Mouse (Mus musculus) lung, embryonic 14.5 days (tissue): Measurements from ENCODE around the gene Gzmk. TPM values are rescaled to one million over a fixed set of nuclear protein-coding genes. Genes with fewer than 3 reads are reported as not detected.
"Not testable (repeated sequence)": the region's sequence is repeated elsewhere in the genome, so short reads cannot be mapped to it uniquely, and the experiment has no call there.

Experiments
- ATAC-seq: fragments of 200-750 bp; cut with Nextera tagmentation; 2 replicates; pipeline ENCODE4 v1.8.0; 2017; ENCODE audit warnings: mild to moderate bottlenecking, moderate TSS enrichment, moderate library complexity; ENCODE audit not compliant: insufficient read depth
- DNase-seq: peaks from one replicate; pipeline ENCODE4 v3.0.0-alpha.2; 2015
- H3K27ac ChIP-seq: fragments of 300-500 bp; sonication (generic); 2 replicates; pipeline ENCODE4 v1.5.1; 2014; ENCODE audit warnings: low read depth, mild to moderate bottlenecking, moderate library complexity
- H3K27me3 ChIP-seq: fragments of 300-500 bp; sonication (generic); 2 replicates; pipeline ENCODE4 v1.6.1; 2014; ENCODE audit warnings: low read length, control low read depth; ENCODE audit not compliant: insufficient read depth
- H3K36me3 ChIP-seq: fragments of 300-500 bp; sonication (generic); 2 replicates; pipeline ENCODE4 v1.6.1; 2014; ENCODE audit warnings: control low read depth; ENCODE audit not compliant: insufficient read depth
- H3K4me1 ChIP-seq: fragments of 300-500 bp; sonication (generic); 2 replicates; pipeline ENCODE4 v1.6.1; 2014; ENCODE audit warnings: antibody characterized with exemption, control low read depth; ENCODE audit not compliant: insufficient read depth
- H3K4me2 ChIP-seq: fragments of 300-500 bp; sonication (generic); 2 replicates; pipeline ENCODE4 v1.6.1; 2014; ENCODE audit warnings: mild to moderate bottlenecking
- H3K4me3 ChIP-seq: fragments of 300-500 bp; sonication (generic); 2 replicates; pipeline ENCODE4 v1.5.1; 2014; ENCODE audit warnings: low read depth, low read length
- H3K9ac ChIP-seq: fragments of 300-500 bp; sonication (generic); 2 replicates; pipeline ENCODE4 v1.6.1; 2014
- H3K9me3 ChIP-seq: fragments of 300-500 bp; sonication (generic); 2 replicates; pipeline ENCODE4 v1.6.1; 2016; ENCODE audit warnings: low read depth, low read length, control low read depth
- CTCF ChIP-seq: IDR thresholded peaks from 2 replicates; pipeline ENCODE4 v1.5.1; 2016; ENCODE audit warnings: antibody characterized with exemption, low read depth
- WGBS: fragments of 180-500 bp; shearing (Covaris S2); extraction: QIAGEN DNeasy Blood & Tissue Kit; methylation state at CpG from one replicate; pipeline ENCODE4 v1.1.7; 2014; 5-methylcytosine and 5-hydroxymethylcytosine counted together
- polyA plus RNA-seq: library from polyadenylated mRNA; unstranded; fragments of >200 nt; fragmentation: Nextera tagmentation; extraction: Ambion mirVana; gene quantifications from 2 replicates; pipeline ENCODE4 v1.2.1, GENCODE M21; 2014

Gene Gzmk
- polyA plus RNA-seq, 1 experiment from 2014 or later, result not detected

- DNase-seq (no peak), ATAC-seq (no peak)
- no peak overlapping the region for H3K4me3 ChIP-seq
- 83% methylated on average over 5 of the region's 5 CpGs for WGBS
- no peak for TF ChIP-seq CTCF
- H3K36me3 ChIP-seq, result no peaks in the 10 kb centered on the region
- no peak overlapping the region for H3K27ac ChIP-seq
- no peaks in the 10 kb centered on the region for H3K27me3 ChIP-seq
- no peak overlapping the region for H3K4me2 ChIP-seq
- no peak overlapping the region for H3K9ac ChIP-seq
- H3K4me1 ChIP-seq, result no peaks in the 10 kb centered on the region
- no peaks in the 10 kb centered on the region for H3K9me3 ChIP-seq
Measured at GRCm38 (mm10) chr13:113259237-113259636, 33.5 kb upstream of the Gzmk start.

GRCm38 (mm10) chr13:113257190-113257589, 31.5 kb upstream of the Gzmk start:
- no peak overlapping the region for H3K9ac ChIP-seq
- no peak overlapping the region for H3K4me3 ChIP-seq
- no peaks in the 10 kb centered on the region for H3K36me3 ChIP-seq
- no peaks in the 10 kb centered on the region for H3K9me3 ChIP-seq
- H3K27me3 ChIP-seq, result no peaks in the 10 kb centered on the region
- TF ChIP-seq CTCF, result peak; percentile 24; the same call in 1 of the 2 replicates
- no peak overlapping the region for H3K27ac ChIP-seq
- H3K4me1 ChIP-seq, result no peaks in the 10 kb centered on the region
- no peak for ATAC-seq
- H3K4me2 ChIP-seq, result no peak overlapping the region
- WGBS, result 49% methylated on average over 5 of the region's 5 CpGs
- DNase-seq, result no peak

GRCm38 (mm10) chr13:113256766-113257165, 31.1 kb upstream of the Gzmk start:
- Histone ChIP-seq H3K27me3 (no peaks in the 10 kb centered on the region), H3K4me1 (no peaks in the 10 kb centered on the region), H3K4me3 (no peak overlapping the region), H3K9ac (no peak overlapping the region), H3K9me3 (no peaks in the 10 kb centered on the region), H3K27ac (no peak overlapping the region), H3K36me3 (no peaks in the 10 kb centered on the region), H3K4me2 (no peak overlapping the region)
- no peak for DNase-seq
- ATAC-seq, result no peak
- TF ChIP-seq CTCF, result no peak
- 88% methylated on average over 2 of the region's 2 CpGs for WGBS

GRCm38 (mm10) chr13:113252580-113252979, 26.9 kb upstream of the Gzmk start:
- not testable (repeated sequence) for H3K4me3 ChIP-seq, H3K9me3 ChIP-seq, H3K27ac ChIP-seq, H3K36me3 ChIP-seq, H3K4me2 ChIP-seq, H3K27me3 ChIP-seq, H3K9ac ChIP-seq, ATAC-seq, H3K4me1 ChIP-seq, DNase-seq
- 53% methylated on average over 7 of the region's 7 CpGs for WGBS

GRCm38 (mm10) chr13:113245025-113245424, 19.3 kb upstream of the Gzmk start:
- Histone ChIP-seq H3K4me1 (no peaks in the 10 kb centered on the region), H3K36me3 (no peaks in the 10 kb centered on the region), H3K4me2 (no peak overlapping the region), H3K27me3 (no peaks in the 10 kb centered on the region), H3K9me3 (no peaks in the 10 kb centered on the region), H3K9ac (no peak overlapping the region), H3K4me3 (no peak overlapping the region), H3K27ac (no peak overlapping the region)
- no peak for ATAC-seq
- no peak for TF ChIP-seq CTCF
- WGBS, result 66% methylated on average over 8 of the region's 8 CpGs
- DNase-seq, result no peak

- Histone ChIP-seq H3K9me3 (no peaks in the 10 kb centered on the region), H3K27me3 (no peaks in the 10 kb centered on the region), H3K36me3 (no peaks in the 10 kb centered on the region), H3K4me1 (no peaks in the 10 kb centered on the region), H3K4me3 (no peak overlapping the region), H3K27ac (no peak overlapping the region), H3K4me2 (no peak overlapping the region), H3K9ac (no peak overlapping the region)
- WGBS, result 46% methylated on average over 6 of the region's 6 CpGs
- ATAC-seq (no peak), DNase-seq (peak; percentile 34)
- no peak for TF ChIP-seq CTCF
Measured at GRCm38 (mm10) chr13:113242129-113242528, 16.4 kb upstream of the Gzmk start.

GRCm38 (mm10) chr13:113227666-113228463, 2.2 kb upstream of the Gzmk start:
- no peak for DNase-seq
- TF ChIP-seq CTCF, result 0 out of 2 replicates have a peak, but pooled peaks have one; percentile 14
- no peak overlapping the region for H3K4me2 ChIP-seq
- H3K9ac ChIP-seq, result no peak overlapping the region
- H3K9me3 ChIP-seq, result no peaks in the 10 kb centered on the region
- no peaks in the 10 kb centered on the region for H3K27me3 ChIP-seq
- 0 out of 2 replicates have a peak, but pooled peaks cover 3% of the 10 kb centered on the region for H3K4me1 ChIP-seq
- no peak overlapping the region for H3K4me3 ChIP-seq
- WGBS, result 80% methylated on average over 17 of the region's 17 CpGs
- H3K27ac ChIP-seq, result no peak overlapping the region
- no peak for ATAC-seq
- no peaks in the 10 kb centered on the region for H3K36me3 ChIP-seq
